Mouse (Mus musculus): ENCODE data around the gene Fam209.

The Fam209 gene

DNA sequence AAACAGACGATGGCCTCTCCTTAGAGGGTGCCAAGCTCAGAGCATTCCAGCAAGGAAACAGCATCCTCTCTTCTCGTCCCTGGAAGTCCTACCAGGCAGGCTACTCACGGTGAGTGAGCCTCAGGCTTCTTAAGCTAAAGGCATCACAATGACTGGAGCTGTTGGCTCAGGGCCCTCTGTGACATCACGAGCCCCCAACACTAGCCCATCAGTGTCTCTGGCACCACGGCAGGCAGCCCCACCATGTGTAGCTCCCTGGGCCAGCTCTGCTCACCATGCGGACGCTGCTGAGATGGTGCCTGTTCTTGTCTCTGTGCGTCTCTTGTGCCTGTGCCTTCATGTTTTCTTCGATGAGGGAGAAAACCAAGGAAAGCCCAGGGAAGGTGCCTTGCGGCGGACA is at the start of gene Fam209:
Fam209 (plus strand) TSS at position 203 of the 400 bp plus-strand sequence.
- no peak for DNase-seq (ENCODE audit: low spot score in 2 of 2)

DNA sequence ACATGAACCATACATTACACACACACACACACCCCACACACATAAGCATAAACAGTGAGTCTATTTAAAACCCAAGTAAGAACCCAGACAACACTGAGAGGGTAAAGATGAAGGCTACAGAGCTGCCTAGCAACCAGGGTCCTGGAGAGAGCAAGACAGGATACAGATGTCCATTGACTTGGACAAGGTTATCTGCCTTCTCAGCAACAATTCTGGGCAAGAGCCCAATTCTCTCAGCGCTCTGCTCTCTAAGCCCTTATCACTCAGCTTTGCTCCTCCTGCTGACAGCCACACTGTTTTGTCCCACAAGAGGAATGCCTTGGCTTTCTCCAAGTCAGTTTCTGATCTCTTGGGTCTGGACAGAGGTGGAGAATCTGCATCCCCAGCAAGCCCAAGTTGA is 41.7 kb upstream of the Fam209 start:
- DNase-seq (ENCODE audit: low spot score in 2 of 2) = peak in 1 of 2 experiments; percentile 38

DNA sequence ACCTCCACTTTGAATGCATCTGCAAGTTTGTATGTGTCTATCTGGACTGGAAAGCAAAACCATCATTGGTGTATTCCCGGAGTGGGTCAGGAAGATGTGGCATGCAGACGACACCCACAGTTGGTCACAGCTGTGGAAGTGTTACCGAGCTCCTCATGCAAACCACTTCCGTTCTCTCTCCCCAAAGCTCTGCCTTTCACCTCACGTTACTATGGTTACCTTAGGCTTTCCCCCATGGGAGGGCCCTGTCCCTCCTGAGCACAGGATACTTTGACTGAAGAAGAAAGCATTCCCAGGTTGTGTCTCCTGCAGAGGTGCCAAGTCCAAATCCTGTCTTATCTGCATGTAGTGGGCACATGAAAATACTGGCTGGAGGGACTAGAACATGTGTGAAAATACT is 38.6 kb upstream of the Fam209 start:
- peak; percentile 27 to 56 for DNase-seq (ENCODE audit: low spot score in 2 of 2)

DNA sequence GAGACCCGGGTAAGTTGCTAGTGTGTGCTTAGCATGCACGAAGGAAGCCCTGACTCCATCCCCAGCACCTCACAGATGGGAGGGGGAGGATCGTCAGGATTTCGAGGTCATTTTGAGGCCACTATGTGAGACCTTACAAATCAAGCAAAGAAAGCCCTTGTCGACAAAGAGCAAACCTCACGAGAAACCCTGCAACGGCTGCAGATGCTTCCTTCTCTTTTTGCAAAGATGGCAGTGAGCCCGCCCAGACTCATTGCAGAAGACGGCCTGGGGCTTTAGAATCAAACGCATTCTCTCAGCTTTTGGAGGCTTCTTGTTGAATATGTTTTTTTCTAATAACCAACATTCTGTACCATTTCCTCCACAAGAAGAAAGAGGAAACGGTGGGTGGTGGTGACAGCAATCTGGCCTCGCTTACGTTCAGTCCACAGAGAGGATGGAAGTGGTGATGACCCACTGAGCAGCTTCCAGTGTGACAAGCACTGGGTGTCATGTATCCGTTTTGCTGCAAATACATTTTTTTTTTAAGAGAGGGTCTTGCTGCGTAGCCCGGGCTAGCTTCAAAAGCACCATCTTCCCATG is 34.9 kb upstream of the Fam209 start:
- DNase-seq (ENCODE audit: low spot score in 2 of 2) = peak in 1 of 2 experiments; percentile 32

DNA sequence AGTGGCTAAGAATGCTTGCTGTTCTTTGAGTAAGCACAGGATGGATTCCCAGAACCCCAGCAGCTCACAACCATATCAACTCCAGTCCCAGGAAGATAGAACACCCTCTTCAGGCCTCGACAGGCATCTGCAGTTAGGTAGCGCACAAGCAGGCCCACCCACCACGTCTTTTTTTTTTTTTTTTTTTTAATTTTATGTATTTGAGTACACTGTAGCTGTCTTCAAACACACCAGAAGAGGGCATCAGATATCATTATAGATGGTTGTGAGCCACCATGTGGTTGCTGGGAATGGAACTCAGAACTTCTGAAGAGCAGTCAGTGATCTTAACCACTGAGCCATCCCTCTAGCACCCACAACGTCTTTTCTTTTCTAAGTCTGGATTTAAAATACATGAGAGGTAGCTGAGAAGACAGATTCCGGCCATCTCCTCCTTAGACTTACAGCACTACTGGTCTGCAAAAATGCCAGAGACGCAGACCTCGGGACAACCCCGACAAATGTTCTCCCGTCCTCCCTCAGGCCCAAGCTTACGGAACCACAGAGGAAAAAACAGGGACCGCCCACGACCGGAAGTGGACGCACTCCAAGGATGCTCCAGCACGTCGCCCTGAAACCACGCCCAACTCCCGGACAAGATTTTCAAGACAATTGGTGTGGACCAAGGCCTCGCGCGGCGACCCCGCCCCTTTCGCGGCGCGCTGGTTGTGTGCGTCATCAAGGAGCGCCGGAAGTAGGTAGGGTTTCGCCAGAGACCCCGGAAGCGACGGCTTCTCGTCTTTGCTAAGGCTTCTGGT is 32.3 kb upstream of the Fam209 start, which contains the start of gene Rtf2:
Rtf2 (plus strand) TSS at position 714 of the 797 bp plus-strand sequence.
- peak; percentile 97 to 98 for DNase-seq (ENCODE audit: low spot score in 2 of 2)

DNA sequence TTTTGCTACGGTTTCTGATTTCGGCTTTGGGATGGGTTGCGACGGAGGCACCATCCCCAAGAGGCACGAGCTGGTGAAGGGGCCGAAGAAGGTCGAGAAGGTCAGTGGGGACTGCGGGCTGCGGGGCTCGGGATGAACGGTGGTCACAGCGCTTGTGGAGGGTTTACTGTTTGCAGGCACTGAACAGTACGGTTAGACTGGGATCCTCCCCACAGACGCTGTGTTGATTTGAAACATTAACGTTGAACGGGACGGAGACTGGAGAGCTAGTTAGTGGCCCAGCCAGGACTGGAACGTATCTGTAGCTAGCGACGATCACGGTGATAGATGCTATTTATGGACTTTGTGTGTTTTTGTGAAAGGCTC is 31.7 kb upstream of the Fam209 start:
- DNase-seq (ENCODE audit: low spot score in 2 of 2) = no peak

DNA sequence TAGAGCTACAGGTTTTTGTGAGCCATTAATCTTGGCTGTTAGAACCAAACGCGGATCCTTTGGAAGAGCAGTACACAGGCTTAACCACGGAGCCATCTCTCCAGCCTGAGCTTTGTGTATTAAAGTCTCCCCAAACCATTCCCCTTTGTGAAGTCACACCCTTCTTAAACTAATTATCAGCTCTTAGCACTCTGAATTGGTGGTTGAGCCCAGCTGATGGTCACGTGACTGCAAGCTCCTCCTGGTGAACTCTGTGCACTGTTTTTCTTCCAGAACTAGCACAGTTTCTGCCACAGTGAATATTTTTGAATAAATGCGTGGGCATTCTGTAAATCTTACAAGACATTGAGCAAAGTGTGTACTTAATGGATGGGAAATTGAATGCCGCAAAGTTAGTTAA is 31.1 kb upstream of the Fam209 start:
- DNase-seq (ENCODE audit: low spot score in 2 of 2) = peak in 1 of 2 experiments; percentile 59

DNA sequence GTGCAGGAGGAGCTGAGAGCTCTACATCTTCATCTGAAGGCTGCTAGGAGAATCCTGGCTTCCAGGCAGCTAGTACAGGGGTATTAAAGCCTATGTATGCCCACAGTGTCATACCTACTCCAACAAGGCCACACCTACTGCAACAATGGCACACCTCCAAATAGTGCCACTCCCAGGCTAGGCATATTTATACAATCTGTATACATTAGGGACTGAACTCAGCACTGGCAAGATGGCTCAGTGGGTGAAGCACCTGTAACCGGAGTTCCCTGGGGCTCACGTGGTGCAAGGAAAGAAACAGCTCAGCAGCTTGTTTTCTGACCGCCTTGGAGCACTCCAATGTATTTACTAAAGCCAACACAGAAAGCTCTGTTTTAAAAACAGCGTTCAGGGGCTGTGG is 26.7 kb upstream of the Fam209 start:
- no peak for DNase-seq (ENCODE audit: low spot score in 2 of 2)

DNA sequence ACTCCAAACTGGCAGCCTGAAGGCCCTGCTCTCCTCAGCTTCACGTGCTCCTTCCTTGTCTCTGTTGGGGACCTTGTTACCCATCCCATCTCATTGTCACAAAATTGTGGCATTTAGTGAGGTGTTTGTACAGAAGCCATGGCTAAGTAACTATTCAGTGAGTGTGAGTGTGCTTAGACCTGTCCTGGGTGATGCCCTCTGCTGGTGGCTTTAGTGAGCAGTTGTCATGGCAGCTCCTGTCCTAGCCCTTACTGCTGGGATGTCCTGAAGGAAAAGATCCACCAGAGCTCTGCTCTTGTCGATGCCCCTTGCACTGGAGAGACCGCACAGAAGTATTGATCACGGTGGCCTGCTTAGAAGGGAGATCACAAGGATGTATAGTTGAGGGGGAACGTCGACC is 25.0 kb upstream of the Fam209 start:
- peak in 1 of 2 experiments; percentile 59 for DNase-seq (ENCODE audit: low spot score in 2 of 2)

DNA sequence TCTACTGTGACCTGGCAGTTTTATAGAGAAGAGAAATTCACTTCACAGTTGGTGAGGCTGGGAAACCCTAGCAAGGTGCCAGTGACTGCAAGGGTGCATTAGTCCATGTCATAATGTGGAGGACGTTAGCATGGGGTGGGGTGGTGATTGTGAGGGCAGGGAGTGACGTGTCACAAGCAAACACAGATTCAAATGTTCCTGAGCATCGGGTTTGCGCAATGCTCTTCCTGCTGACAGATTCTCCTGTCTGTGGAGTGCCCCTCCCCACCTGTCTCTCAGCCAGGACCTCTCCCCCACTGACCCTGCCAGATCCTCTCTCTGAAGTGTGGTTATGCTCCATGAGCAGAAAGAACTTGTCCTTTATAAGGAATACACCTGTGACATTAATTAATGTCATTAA is 24.0 kb upstream of the Fam209 start:
- no peak for DNase-seq (ENCODE audit: low spot score in 2 of 2)

DNA sequence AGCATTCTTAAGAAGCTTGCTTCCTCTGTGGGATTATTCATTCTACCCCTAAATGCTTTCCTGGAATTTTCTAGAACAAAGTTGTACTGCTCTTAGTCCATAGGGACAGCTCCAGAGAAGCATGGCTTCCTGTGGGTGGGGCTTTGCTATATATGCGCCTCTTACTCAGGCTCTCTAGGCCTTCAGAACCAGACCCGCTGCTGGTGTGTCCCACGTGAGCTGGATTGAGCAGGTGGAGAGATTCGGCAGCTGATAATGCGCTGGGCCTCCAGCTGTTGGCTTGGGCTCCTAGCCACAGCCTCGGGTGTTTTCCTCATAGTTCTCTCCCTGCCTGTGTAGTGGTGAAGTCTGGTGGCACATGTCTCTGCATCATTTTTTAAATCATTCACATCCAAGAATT is 21.7 kb upstream of the Fam209 start:
- DNase-seq (ENCODE audit: low spot score in 2 of 2) = no peak

DNA sequence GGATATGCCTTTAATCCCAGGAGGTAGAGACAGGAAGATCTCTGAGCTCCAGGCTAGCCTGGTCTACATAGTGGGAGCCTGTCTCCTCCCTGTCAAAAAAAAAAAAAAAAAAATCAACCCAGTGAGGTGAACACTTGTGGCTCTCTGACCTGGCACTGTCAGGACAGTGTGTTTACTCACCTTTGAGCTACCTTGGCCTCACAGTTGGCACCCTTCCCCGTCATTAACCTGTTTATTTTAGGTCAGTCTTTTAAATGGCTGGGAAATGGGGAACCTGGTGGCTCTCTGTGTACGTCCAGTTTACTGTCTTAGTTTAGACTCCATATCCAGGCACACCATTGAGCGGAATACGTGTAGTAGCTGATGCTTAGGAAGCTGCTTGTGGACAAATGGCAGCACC is 20.3 kb upstream of the Fam209 start:
- DNase-seq (ENCODE audit: low spot score in 2 of 2) = no peak

DNA sequence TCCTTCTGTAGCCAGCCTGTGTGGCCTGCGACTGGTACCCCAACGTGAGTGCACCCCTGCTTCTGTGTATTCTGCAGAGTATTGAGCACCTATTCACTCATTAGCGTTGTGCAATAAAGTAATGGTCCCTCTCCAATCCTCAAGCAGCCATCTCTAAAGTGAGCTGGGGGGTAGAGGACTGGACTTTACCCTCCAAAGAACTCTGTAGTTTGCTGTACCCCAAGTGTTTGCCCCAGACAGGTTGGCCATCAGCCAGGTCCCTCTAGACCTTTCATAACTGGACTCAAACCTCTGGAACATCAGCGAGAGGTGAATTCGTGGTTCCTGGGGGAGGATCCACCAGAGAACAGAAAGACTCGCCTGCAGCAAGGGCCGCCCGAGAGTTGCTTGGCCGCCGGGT is 19.9 kb upstream of the Fam209 start:
- DNase-seq (ENCODE audit: low spot score in 2 of 2) = no peak

DNA sequence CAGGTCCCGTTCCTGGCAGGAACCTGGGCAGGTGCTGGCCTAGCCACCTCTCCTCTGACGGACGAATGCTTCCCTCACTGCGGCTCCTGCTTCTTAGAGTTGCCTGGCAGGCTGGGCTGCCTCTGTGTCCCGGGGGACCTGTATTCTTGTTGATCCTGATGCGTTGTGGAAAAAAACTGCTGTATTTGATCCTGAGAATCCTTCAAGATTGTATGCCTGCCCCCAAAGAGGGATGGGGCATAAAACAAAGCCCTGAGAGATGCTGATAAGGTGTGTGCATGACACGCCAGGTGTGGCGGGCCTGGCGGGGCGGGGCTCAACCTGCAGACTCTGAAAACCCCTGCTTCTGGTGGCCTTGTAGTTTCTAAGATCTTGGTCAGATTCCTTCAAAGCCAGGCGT is 13.8 kb upstream of the Fam209 start, which contains the start of gene Gcnt7:
Gcnt7 (minus strand) TSS at position 101 of the 400 bp plus-strand sequence.
- DNase-seq (ENCODE audit: low spot score in 2 of 2) = no peak

DNA sequence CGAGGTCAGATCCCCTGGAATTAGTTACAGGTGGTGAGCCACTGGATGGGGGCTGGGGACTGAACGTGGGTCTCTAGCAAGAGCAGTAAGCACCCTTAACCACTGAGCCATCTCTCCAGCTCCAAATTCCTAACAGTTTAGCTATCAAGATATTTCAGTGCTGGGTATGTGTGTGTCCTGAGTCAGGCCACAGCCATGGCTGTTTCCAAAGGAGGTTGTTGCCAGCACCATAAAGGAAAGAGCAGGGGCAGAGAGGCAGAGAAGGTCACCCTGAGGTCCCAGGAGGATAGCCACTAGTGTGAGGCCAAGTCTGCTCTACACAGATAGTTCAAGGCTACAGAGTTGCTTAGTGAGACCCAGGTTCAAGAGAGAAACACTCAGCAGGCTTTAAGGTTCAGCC is 11.7 kb upstream of the Fam209 start:
- no peak for DNase-seq (ENCODE audit: low spot score in 2 of 2)

DNA sequence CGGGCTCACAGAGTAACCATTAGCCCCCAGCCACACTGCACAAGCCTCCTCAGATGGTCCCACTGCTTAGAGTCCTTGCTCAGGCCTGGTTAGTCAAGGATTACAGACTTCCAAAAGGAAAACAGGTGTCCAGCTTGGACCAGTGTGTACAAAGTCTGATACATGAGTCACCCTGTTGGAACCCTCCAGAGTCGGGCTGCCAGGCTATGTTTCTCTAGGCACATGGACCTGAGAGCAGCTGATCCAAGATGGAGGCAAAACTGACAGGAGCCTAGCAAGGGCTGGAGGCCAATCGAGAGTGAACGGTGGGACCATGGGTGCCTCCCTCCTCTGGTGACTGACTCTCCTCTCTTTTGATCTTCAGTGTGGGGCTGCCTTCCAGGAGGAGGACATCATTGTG is 9.5 kb upstream of the Fam209 start:
- DNase-seq (ENCODE audit: low spot score in 2 of 2) = no peak

DNA sequence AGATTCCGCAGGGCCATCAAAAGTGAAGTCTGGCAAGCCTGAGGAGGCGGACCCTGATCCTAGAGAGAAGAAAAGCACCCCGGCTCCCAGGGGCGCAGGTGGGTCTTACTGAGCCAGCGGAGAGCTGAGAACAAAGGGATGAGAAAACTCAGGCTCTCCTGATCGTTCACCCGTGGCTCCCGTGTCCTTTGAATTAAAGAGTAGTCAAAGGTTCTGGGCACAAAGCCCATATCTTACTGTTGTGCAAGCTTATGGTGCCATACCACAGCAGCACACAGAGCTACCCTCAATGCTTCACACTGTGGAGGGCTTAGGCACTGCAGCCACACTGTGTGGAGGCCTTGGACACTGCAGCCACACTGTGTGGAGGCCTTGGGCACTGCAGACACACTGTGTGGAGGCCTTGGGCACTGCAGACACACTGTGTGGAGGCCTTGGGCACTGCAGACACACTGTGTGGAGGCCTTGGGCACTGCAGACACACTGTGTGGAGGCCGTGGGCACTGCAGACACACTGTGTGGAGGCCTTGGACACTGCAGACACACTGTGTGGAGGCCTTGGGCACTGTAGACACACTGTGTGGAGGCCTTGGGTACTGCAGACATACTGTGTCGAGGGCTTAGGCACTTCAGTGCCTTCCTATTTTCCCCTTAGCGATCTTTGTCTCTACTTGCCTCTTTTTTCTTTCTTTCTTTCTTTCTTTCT is 5.7 kb upstream of the Fam209 start:
- no peak for DNase-seq (ENCODE audit: low spot score in 2 of 2)

DNA sequence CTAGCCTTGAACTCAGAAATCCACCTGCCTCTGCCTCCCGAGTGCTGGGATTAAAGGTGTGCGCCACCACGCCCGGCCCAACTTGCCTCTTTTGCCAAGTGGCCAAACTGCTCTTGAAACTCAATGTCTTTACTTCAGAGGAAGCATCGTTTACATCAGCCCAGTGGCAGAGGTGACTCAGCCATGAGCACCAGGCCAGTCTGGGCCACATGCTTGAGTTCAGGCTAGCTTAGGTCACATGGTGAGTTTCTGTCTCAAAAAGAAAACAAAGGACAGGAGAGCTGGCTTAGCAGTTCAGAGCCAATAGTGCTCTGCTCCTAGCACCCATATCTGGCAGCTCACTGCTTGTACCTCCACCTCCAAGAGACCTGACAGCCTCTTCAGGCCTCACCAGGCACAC is 5.1 kb upstream of the Fam209 start:
- no peak for DNase-seq (ENCODE audit: low spot score in 2 of 2)

DNA sequence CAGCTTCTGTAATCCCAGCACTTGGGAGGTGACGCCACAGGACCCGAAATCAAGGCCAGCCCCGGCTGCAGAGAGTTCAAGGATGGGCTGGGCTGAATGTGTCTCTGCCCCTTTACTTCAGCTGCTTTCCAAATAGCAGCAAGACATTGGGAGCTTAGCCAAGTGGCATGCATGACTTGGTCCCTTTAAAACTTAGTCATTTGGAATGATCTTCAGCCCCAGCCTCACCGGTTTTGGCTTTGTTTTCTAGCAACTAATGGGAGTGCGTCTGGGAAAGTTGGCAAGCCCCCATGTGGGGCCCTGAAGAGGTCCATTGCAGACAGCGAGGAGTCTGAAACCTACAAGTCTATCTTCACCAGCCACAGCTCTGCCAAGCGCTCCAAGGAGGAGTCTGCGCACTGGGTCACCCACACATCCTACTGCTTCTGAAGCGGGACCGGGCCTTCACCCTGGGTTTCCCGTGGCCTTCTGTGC is 3.9 kb upstream of the Fam209 start:
- no peak for DNase-seq (ENCODE audit: low spot score in 2 of 2)

DNA sequence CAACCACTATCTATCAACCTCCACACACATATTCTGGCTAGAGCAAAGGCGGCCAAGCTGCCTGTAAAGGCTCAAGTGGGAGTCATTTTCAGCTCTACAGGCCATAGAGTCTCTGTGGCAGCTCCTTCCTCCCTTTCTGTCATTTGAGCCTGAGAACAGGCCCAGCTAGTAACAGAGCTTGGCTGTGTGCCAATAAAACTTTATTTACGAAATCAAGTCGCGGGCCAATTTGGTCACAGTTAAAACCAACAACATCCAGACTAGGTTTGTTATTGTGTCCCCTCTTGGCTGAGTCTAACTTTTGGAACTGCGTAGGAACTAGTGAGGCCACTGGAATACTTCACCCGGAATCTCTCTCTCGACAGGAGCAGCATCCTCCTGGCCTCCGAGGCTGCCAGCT is 1.3 kb downstream of the Fam209 start:
- DNase-seq (ENCODE audit: low spot score in 2 of 2) = no peak

DNA sequence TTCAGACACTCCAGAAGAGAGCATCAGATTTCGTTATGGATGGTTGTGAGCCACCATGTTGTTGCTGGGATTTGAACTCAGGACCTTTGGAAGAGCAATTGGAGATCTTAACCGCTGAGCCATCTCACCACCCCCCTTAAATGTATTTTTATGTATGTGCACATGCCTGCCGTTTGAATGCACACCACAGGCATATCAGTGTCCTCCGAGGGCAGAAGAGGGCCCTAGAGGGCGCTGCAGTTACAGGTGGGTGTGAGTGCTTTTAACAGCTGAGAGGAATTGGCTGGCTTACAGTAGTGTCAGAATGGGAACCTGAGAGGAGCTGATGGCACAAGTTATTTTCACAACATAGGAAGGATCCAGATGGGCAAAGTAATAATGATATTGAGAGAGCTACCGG is 2.6 kb downstream of the Fam209 start:
- peak in 1 of 2 experiments; percentile 66 for DNase-seq (ENCODE audit: low spot score in 2 of 2)

DNA sequence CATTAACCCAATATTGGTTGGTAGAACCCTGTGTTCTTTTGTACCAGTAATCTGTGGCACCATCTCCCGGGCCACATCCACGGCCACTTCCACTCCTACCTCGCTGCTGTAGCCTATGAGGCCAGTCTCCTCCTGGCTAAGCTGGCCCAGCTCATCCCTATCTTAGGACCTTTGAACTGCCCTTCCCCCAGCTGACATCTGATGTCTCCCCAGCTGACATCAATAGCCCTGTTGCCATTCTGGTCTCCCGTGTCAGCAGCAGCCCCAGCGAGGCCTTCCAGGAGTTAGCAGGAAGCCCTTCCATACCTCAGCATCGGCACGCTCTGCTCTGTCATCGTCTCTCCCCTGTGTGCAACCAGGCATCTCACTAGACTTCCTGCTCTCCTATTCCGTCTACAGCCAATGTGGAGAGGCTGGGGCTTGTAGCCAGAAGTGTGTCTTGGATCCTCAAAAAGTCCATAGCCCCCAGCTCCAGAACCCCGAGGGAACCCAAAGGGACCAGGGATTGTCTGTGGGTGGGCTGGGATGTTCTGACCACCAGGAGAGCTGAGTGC is 4.5 kb downstream of the Fam209 start:
- DNase-seq (ENCODE audit: low spot score in 2 of 2) = no peak

All from spleen, postnatal 10 days (tissue).